Mouse (Mus musculus) liver, adult 2 months (tissue): ENCODE data around the gene Syngr3.

Source experiments
- CTCF ChIP-seq: fragments of 200-500 bp; IDR thresholded peaks from 2 replicates; pipeline ENCODE4 v1.5.1; 2011; ENCODE audit warnings: low read depth, low read length, control low read depth
- POLR2A ChIP-seq: fragments of 200-500 bp; IDR thresholded peaks from 2 replicates; pipeline ENCODE4 v1.6.1; 2011; ENCODE audit warnings: low read length, control low read depth; ENCODE audit not compliant: insufficient read depth; ENCODE audit errors: extremely low read depth

GRCm38 (mm10) chr17:24644875-24645721 lies 44.7 kb downstream of the Syngr3 start:
- TF ChIP-seq CTCF: no peak
- TF ChIP-seq POLR2A: no peak
